Mouse (Mus musculus) heart, adult 2 months (tissue): Measurements from ENCODE around the gene Scel.

Source experiments
- CTCF ChIP-seq: fragments of 200-600 bp; IDR thresholded peaks from 2 replicates; pipeline ENCODE4 v1.8.1; 2022; ENCODE audit warnings: antibody characterized with exemption, mild to moderate bottlenecking, moderate library complexity
- POLR2A ChIP-seq: fragments of 200-500 bp; IDR thresholded peaks from 2 replicates; pipeline ENCODE4 v1.6.1; 2011; ENCODE audit warnings: mild to moderate bottlenecking, low read depth, low read length, control low read depth; ENCODE audit not compliant: insufficient read depth

DNA sequence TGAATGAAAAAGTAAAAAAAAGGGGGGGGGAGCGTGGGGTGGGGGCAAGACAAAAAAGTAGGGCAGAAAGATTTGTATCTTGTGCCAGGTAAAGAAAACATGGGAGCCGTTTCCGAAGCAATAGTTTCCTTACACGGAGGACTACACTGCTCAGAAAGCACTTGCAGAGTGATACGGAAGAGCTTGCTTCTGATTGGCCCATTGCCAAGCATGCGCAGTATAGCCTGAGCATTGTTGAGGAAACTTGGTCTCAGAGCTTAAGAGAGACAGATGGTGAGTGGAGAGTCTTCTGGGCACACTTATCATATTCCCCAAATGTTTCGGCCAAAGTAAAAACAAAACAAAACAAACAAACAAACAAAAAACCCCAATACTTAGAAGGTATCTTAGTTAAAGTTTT lies 76.7 kb downstream of the Scel start:
- no peak for TF ChIP-seq CTCF
- no peak for TF ChIP-seq POLR2A
